Mouse (Mus musculus) bone marrow macrophage, adult 2 months (primary cell): Measurements from ENCODE around the gene Abtb2.

Source experiments
- CTCF ChIP-seq: IDR thresholded peaks from 2 replicates; pipeline ENCODE4 v1.5.1; 2012; ENCODE audit warnings: low read depth, mild to moderate bottlenecking, low read length, moderate library complexity
- POLR2A ChIP-seq: IDR thresholded peaks from 2 replicates; pipeline ENCODE4 v1.6.1; 2012; ENCODE audit warnings: mild to moderate bottlenecking, low read depth, low read length, borderline replicate concordance

- TF ChIP-seq CTCF: no peak
- TF ChIP-seq POLR2A: no peak
Observed at GRCm38 (mm10) chr2:103592591-103592929, 26.4 kb downstream of the Abtb2 start.
